In the genomic region with DNA sequence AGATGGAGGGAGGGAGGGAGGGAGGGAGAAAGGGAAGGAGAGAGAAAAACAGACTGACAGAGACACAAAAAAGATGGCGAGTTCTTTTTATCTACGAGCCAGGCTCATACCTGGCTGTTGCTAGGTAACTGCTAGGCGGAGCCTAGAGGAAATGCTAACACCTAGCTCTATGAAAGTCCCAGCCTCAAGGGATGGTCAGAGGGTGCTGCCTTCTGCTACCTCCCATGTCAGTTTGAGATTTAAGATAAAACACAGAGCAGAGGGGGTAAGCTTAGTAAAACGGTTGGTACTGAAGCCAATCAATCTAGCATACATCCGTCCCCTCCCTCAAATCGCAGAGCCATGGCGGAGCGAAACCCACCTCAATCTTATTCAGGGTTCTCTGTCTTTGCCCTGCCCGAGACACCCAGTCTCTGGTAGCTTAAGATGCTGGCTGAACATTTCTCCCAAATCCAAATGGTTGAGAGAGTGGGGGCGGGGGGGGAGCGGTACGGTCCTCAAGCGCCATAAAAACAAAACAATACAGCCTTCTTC, we compare ENCODE assay signal across 8 mouse cellular contexts. TPM values are rescaled to one million over a fixed set of nuclear protein-coding genes. Genes with fewer than 3 reads are reported as not detected.
A peak's percentile ranks its signal among the peaks of the same experiment; 100 is the strongest.
DNase-seq lines count a peak whose midpoint lies in the region; ATAC-seq and TF ChIP-seq lines count a peak whose summit lies in the region.

No protein-coding gene starts in this region.

- peaks cover 17% of the 10 kb centered on the region for H3K4me1 ChIP-seq in heart, embryonic 11.5 days (ENCODE audit: control insufficient read depth, insufficient read depth, low read length)
- no peaks in the 10 kb centered on the region; the same call in 1 of the 2 replicates for H3K4me1 ChIP-seq in cerebellum, adult 2 months (ENCODE audit: control insufficient read depth, insufficient read depth, low read length)
- peaks cover 26% of the 10 kb centered on the region for H3K4me1 ChIP-seq in hindbrain, embryonic 16.5 days (ENCODE audit: control insufficient read depth, insufficient read depth, low read depth, low read length)

- H3K9ac ChIP-seq in heart, embryonic 11.5 days (ENCODE audit: low read depth, low read length), result peak overlapping the region; percentile 71
- peak overlapping the region; percentile 85 for H3K9ac ChIP-seq in hindbrain, embryonic 16.5 days (ENCODE audit: low read depth, low read length)

- H3K36me3 ChIP-seq in heart, embryonic 11.5 days (ENCODE audit: control insufficient read depth, insufficient read depth, low read length), result no peaks in the 10 kb centered on the region
- no peaks in the 10 kb centered on the region for H3K36me3 ChIP-seq in hindbrain, embryonic 16.5 days (ENCODE audit: control insufficient read depth, insufficient read depth, low read length)

- WGBS in heart, embryonic 11.5 days (ENCODE audit: insufficient replicate concordance), result 3% methylated on average over 13 of the region's 13 CpGs
- 2% methylated on average over 13 of the region's 13 CpGs for WGBS in cerebellum, adult 2 months
- WGBS in hindbrain, embryonic 16.5 days, result under 1% methylated on average over 13 of the region's 13 CpGs

- TF ChIP-seq POLR2A in cerebellum, adult 2 months (IDR thresholded peaks at IDR 0.05; ENCODE audit: borderline replicate concordance, insufficient read depth, low read length), result no peak

- no peak for TF ChIP-seq CTCF in cerebellum, adult 2 months (IDR thresholded peaks at IDR 0.05; ENCODE audit: borderline replicate concordance, insufficient read depth, low read depth, low read length)

- 0 out of 2 replicates have a peak, but pooled peaks cover 4% of the 10 kb centered on the region for H3K27me3 ChIP-seq in heart, embryonic 11.5 days (ENCODE audit: control insufficient read depth, insufficient read depth, low read length)
- no peaks in the 10 kb centered on the region for H3K27me3 ChIP-seq in cerebellum, adult 2 months (ENCODE audit: control insufficient read depth, insufficient read depth, low read length)
- H3K27me3 ChIP-seq in hindbrain, embryonic 16.5 days (replicated peaks; ENCODE audit: control insufficient read depth, insufficient read depth, low read length), result no peaks in the 10 kb centered on the region

- peak overlapping the region; percentile 91 for H3K4me2 ChIP-seq in heart, embryonic 11.5 days
- peak overlapping the region; percentile 85 for H3K4me2 ChIP-seq in hindbrain, embryonic 16.5 days (ENCODE audit: low read length)

- peak overlapping the region; percentile 56 for H3K4me3 ChIP-seq in heart, embryonic 11.5 days (ENCODE audit: low read depth, low read length)
- H3K4me3 ChIP-seq in cerebellum, adult 2 months (replicated peaks; ENCODE audit: insufficient read depth, low read depth, low read length), result peak overlapping the region; percentile 79
- peak overlapping the region; percentile 51 for H3K4me3 ChIP-seq in hindbrain, embryonic 16.5 days (ENCODE audit: low read length)

- intact Hi-C loops in heart, postnatal 14 days (cut with DNase I), result no loop called here

- no peak for ATAC-seq in heart, embryonic 11.5 days (replicated peaks; ENCODE audit: insufficient number of reproducible peaks, low FRiP score, low TSS enrichment)
- ATAC-seq in hindbrain, embryonic 16.5 days, result peak; percentile 67
- ATAC-seq in erythroblast, adult 5-6 weeks (replicated peaks; ENCODE audit: low FRiP score, poor library complexity, severe bottlenecking), result no peak

- DNase-seq in heart, postnatal 14 days, result no peak
- peak in 1 of 2 experiments; percentile 44 for DNase-seq in cerebellum, adult 2 months
- peak; percentile 55 for DNase-seq in lung, postnatal 25 days (ENCODE audit: low spot score)
- DNase-seq in urinary bladder, postnatal 4 days (ENCODE audit: low spot score in 2 of 2), result no peak
- DNase-seq in kidney, adult 9 months, result no peak

- H3K9me3 ChIP-seq in heart, embryonic 11.5 days (replicated peaks; ENCODE audit: control insufficient read depth, low read length), result no peaks in the 10 kb centered on the region
- no peaks in the 10 kb centered on the region for H3K9me3 ChIP-seq in hindbrain, embryonic 16.5 days (ENCODE audit: control insufficient read depth, low read length)

- H3K27ac ChIP-seq in heart, embryonic 11.5 days (ENCODE audit: low read depth, low read length), result no peak overlapping the region
- H3K27ac ChIP-seq in cerebellum, adult 2 months (ENCODE audit: insufficient read depth, low read length), result peak overlapping the region; percentile 53
- H3K27ac ChIP-seq in hindbrain, embryonic 16.5 days (ENCODE audit: low read depth, low read length), result peak overlapping the region; percentile 98

RNA-seq across cellular contexts. Expression of a gene that starts 27.0 kb away (rescaled TPM):
- 28.7 and 33.7 TPM in 2 replicates for polyA plus RNA-seq in heart, embryonic 11.5 days (2014; fragmentation: Nextera tagmentation; extraction: Ambion mirVana)
- total RNA-seq in heart, postnatal 14 days (2021), result 10 to 100 TPM; 61.6 to 64.6 TPM
- polyA plus RNA-seq in cerebellum, adult 2 months (2012; rRNA removed), result 23.1 and 24.4 TPM in 2 replicates
- 40.7 and 47.5 TPM in 2 replicates for polyA plus RNA-seq in hindbrain, embryonic 16.5 days (2015; fragmentation: Nextera tagmentation; extraction: Ambion mirVana)
- 0.19 and 0.63 TPM in 2 replicates for total RNA-seq in erythroblast, adult 5-6 weeks (2015; ENCODE audit: low replicate concordance)
- total RNA-seq in erythroblast, adult 5-6 weeks (2017; ENCODE audit: low replicate concordance), result 2.5 and 3.7 TPM in 2 replicates
